Mouse (Mus musculus) urinary bladder, adult 18-20 months (tissue): Measurements from ENCODE around the gene Col25a1.

Experiments
- DNase-seq, 2 experiments: peaks; one replicate each; pipeline ENCODE4 v3.0.0; 2022; ENCODE audit warnings: low spot score in 2 of 2, mixed read lengths in 2 of 2

Col25a1 gene

DNA sequence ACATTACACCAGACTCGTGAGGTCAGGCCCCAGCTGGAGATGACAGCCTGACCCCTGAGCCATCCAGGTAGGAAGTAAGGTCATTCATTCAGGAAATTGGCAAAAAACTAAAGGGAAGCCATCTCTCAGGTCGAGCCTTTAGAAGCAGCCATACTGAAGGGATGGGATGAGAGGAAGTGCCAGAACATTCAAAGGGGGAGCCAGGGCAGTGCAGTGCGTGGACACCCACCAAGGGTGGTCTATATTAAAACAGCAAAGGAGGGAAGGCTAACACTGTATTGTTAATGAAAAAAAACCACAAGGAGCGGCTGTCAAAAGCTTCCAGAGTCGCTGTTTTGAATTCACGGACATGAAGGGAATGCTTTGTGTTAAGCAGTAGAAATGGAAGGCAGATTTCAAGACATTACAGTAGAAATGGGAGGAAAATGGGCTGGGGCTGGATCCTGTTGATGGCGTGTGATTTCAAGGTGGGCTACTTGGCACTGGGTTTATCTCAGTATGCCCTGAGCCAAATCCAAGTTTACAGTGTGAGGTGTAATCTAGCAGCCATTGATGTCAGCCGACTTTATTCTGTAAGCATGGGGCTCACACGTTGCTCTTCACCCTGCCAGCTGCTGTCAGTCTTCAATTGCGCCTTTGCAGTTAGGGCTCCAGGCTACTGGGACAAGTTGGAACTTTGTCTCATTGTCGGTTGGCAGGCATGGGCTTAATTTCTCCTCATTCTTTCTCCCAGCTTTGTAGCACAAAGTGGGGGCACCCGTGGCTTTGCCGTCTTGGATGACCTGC, 312.7 kb downstream of the Col25a1 start:
- DNase-seq = no peak

DNA sequence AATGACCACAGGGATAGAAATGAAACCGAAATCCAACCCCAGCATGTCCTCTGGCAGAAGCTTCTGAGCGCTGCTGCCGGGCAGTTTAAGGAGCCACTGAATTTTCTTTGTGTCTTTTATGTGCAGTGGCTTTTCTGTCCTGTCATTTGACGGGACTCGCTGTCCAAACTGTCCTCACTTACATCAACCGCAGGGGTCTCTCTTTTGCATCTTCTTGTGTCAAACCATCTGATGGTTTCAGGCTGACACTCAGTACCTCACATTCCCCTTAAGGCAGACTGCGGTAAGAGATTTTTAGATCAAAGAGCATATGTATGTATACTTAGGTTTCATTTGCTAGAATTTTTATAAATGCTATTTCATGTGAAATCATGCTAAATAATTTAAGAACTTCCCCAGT, 318.6 kb downstream of the Col25a1 start:
- no peak for DNase-seq

DNA sequence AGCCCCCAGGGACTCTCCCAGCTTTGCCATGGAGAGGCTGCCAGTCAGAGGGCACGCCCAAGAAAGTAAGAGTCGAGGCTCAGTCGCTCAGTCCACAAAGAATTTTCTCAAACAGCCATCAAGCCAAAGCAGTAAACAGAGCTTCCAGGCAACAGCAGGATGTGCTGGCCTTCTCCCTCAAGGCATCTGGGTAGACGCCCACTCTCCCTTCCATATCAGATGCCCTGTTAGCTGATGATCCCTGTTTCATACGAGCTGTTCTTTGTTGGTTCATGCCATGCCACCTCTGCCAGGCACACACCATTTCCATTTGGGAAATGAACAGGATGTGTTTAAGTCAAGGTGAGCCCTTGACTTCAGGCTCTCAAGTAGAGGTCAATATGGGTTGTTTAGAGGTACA, 334.1 kb downstream of the Col25a1 start:
- DNase-seq = no peak

DNA sequence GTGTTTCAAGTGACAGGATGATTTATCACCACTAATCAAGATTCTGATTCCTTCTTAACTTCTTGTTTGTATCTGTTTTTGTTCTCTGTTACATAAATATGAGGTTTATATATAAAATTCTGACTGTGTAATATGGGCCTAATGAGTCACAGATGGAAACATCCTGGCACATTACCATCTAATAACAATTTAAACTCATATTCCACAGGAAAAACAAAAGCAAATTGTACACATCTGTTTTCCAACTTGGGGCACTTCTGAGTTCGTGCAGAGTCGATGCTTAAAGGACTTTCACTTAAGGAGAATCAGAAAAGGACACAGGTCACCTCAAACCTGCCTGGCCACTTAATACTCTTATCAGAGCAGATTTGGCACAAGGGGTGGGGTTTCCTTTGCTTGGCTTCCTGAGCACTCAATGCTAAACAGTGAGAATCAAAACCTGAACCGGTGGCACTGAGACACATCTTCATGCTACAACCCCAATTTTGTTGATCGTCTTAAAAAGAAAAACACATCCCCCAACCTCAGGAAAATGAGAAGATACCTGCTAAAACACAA, 342.0 kb downstream of the Col25a1 start:
- DNase-seq = peak; percentile 9 to 36

DNA sequence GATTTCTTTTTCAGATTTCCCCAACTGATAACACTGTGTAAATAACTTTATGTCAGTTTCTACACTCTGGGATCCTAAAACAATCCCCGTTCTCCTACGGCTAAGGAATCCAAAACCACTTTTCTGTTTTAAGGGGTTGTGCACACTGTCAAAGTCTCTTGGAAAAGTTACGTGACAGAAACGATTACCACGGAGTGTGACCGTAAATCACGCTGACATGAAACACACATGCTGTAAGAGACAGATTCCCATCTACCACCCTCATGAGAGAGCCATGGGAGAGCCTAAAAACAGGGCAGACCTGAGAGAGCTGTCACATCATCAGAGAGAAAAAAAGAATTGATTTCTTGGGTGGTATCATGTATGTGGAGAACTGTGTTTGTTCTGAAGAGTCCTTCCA, 342.7 kb downstream of the Col25a1 start:
- no peak for DNase-seq

DNA sequence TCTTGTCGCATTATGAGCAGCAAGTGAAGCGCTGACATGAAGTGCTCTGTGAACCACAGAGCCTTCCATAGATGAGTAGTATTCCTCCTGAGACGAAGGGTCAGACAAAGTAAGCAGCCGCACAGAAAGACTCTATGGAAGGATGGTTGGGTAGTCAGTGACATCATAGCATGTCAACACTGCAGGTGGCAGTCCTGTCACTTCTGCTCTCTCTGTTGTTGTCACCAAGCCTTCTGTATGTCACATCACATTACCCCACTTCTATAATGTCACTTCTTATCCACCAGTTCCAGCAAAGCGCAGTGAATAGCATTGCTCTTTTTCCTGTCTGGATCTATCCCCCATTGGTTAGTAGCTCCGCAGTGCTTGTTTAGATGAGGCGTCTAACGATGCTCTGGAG, 351.2 kb downstream of the Col25a1 start:
- DNase-seq = no peak

DNA sequence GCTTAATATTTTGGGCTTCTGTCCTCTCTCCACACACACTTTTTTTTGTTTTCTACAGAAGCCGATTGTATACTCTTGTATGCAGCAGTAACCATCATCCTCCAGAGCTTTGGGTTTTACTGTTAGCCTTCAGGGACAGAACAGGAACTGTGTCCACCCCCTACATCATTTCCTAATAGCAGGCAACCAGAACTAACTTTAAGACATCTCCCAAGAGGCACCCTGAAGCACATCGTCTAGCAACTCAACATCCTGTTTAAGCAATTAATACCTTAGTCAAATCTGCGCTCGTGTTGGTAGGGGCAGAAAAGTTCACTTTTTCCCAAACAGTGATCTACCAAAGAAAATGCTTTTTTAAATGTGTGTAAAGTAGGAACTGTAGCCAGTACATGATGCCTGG, 357.5 kb downstream of the Col25a1 start:
- no peak for DNase-seq

DNA sequence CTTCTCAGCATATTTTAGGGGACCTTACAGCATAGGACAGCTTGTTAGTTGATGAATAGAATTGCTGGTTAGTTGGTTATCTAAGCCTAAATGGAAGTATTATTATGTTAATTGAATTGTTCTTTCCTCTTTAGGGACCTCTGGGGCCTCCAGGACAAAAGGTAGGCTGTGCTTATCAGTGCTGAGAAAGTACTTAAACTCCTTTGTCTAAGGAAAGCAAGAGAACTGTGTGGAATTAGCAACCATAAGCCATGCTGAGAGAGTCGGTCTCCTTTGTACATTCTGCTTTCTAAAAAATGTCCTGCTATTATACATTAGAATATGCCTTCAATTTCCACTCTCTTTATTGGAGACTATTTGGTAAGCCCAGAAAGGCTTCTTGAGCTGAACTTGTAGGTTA, 362.9 kb downstream of the Col25a1 start:
- DNase-seq = no peak

DNA sequence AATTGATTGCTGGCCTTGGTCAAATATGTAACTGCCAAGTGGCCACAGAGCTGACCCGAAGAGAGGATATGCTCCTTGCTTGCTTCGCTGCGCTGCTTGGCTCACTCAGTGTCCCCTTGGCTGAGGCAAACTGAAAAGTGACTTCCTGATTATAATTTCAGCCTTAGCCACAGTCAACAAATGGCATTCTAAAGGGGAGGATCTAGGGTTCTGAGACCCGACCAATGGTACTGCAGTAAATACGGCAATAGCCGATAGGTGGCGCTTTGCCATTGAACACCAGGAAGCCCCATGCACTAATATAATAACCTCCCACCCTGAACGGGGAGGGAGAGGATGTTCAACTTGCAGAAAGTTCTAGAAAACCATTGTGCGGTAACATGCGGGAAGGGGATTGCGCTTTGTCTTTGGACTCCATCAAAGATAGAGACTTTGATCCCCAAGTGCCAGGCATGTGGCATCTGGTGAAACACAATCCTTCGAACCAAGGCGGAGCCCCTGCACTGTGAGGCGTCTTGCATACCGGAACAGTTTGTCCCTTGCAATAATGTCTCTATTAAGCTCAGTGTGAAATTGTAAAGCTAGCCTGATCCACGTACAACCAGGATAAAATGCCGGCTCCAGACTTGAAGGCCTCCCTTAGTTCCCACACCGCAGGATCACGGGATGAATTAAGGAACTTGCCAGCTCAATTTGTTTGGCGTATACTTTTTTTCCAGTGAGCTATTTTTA, 363.5 kb downstream of the Col25a1 start:
- DNase-seq = no peak

DNA sequence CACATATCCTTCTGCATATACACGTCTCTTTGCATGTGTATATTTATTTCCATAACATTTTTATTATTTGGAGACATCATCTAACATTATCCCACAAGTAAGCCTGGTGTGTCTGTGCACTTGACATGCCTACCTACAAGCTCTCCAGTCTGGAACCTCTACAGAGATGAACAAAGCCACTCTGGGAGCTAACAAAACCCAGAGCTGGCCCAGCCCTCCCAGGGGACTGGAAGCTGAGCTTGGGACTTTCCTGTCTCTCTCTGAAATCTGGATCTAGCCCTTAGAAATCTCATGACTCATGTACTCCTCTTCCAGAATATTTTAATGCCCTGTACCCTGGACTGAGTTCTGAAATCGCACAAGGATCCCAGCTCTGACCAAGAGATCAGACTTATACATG, 365.7 kb downstream of the Col25a1 start:
- no peak for DNase-seq

DNA sequence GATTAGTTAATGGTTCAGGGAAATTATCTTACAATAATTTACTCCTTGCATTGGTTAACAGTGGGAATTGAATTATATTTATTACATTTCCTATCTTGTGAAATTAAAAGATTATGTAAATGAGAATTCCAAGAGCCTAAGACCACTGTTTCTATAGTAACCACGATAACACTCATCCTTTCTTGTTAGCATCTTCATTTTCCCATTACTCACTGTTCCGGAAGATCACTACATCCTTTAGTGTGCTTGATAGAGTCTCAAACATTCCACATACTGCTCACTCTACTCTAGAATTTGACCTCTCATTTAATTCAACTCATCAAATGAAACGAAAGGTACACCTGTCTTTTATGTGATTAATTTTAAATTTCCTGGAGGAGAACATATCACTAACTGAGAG, 370.4 kb downstream of the Col25a1 start:
- DNase-seq = no peak

DNA sequence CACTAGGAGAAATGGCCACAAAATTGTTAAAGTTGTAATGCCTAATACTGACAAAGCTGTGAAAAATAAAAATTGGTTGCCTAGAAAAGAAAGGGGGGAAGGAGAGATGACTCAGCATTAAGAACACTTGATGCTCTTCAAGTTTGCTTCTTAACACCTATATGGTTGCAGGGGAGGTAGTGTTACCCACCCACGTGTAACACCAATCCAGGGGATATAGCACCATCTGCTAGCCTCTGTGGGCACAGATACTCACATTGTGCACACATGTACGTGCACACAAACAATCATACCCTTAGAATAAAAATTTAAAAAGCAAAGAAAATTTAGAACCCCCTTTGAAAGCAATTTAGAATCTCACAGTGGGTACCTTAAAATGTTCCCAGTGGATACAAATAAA, 377.0 kb downstream of the Col25a1 start:
- no peak for DNase-seq

DNA sequence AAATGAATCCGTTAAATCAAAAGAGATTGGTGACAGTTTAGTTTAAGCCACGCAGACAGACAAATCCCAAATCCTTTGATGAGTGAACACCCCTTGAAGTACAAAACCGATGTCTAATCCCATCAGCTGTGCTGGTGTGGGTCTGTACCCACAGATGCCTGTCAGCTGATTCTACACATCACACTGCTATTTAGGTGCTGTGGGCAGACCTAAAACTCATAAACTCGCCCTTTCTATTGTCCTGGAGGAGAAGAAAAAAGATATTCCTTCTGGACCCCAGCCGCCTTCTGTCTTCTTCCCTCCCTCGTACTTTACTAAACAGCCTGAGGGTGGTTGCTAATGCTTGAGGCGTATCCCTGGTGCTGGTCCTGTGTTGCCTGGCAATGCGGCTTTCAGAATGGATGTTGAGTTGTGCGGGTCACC, 387.2 kb downstream of the Col25a1 start:
- DNase-seq = no peak

DNA sequence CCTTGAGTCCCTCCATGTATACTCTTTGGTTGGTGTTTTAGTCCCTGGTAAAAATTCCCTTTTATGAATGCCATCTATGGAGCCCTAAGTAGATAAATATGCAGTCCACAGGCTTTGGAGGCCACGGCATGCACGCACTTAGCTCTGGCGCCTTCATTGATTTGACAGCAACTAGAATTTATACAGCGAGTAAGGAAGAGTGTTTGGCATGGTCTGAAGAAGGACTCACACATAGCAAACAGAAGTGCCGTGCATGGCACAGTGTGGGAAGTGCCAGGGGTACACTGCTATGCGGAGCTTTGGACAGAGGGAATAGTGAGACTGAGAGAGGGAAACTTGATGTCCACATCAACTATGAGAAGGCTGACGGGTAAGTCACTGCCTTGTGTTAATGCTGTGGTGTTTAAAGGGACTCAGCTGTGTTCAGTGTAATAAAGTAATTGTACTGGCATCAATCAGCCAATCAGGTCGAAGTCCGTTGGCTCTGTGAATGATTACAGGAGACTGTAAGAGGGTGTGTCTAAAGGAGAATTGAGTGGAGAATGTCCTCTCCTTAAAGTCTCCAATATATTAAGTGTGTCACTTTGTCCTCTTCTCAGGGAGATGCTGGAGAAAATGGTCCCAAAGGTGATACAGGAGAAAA, 390.7 kb downstream of the Col25a1 start:
- DNase-seq = no peak

DNA sequence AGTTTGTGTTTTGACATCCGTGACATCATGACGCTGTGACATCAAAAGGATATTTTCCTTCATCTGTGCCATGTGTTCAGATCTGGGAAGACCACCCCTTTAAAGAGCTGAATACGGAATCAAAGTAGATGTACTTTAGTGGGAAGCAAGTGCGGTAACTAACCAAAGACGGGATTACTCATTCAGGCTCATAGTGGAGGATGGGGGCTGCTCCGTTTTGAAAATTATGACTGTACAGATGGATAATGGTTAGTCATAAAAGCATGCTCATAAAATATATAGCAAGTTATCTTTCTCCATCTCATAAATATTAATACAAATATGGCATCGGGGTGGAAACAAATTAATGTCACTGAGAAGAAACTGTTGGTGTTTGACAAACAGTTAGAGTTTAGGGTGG, 391.7 kb downstream of the Col25a1 start:
- no peak for DNase-seq

DNA sequence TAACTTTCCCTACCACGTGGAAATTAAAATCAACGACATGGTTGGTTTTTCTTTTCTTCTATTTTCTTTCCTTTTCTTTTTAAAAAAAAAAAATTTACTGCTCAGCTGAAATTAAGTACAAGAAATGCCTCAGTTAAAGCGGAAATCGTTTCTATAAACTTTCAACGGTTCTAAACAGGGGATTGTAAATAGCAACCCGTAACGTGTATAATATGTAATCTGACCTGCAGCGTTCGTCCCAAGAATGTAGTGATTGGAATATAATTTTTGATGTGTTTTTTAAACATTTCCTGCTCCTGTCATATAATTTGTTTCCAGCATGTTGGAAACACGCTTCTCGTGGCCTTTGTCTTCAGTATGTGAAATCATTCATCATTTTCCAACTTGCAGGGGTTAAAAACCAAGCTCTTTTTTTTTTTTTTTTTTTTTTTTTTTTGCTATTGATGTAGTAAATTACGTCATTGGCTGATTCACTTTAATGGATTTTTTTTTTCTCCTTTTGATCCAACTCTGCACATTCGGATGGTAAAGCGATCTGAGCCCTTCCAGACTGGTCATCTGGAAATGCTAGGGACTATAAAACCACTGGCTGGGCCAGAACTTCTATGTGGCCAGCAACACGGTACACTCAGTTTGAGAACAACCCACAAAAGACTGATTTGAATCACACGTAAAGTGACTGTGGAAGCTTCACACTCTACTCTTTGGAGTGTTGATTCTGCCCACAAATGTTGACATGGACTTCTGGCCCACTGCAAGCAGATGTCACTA, 393.3 kb downstream of the Col25a1 start:
- DNase-seq = no peak

DNA sequence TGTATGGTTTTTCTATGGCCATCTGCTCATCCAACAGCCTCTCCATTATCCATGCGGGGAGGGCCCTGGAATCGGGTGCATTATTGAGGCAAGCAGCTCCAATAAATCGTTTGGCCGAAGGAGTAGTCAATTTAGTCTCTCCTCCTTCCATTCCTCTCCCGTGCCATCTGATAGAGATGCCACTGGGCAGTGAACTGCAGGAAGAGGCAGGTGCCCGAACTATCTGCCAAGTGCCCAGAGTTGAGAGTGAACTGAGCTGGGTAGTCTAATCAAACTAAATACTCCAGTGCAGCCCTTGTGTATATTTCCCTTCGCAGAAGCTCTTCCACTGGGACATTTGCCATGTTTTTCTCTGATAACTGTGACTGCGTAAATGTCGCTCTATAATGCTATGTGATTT, 403.7 kb downstream of the Col25a1 start:
- no peak for DNase-seq

DNA sequence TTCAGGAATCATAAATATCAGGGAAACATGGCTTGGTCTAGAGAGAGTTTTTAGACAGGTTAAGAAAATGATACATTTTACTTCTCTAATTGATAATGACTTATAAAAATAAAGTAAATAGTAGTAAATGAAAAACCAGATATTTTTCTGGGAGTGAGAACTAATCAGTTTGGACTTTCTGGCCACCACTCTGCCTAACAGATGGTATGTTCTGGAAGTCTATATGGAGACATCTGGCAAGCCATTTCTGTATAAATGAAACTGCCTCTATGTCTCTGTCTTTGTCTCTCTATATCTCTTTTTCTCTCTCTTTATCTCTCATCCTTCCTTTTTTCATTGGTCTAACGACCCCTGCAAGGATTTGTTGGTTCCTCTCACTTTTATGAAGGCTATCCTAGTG, 410.2 kb downstream of the Col25a1 start:
- DNase-seq = no peak

DNA sequence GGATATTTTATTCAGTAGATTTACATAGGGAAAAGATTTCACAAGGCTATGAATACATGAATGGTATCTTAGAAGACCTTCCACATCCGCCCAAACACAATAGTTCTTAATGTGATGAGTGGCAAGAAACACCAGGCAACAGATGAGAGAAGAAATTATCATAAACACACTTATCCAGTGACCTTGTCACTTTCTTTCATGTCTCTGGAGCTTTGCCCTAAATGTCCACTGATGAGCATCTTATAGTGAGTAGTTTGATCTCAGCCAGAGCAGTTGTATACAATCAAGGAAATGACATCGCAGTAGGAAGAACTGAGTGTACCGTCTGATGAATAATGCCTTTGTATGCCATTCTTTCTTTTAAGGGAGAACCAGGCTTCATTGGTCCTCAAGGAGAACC, 414.7 kb downstream of the Col25a1 start:
- DNase-seq = no peak

DNA sequence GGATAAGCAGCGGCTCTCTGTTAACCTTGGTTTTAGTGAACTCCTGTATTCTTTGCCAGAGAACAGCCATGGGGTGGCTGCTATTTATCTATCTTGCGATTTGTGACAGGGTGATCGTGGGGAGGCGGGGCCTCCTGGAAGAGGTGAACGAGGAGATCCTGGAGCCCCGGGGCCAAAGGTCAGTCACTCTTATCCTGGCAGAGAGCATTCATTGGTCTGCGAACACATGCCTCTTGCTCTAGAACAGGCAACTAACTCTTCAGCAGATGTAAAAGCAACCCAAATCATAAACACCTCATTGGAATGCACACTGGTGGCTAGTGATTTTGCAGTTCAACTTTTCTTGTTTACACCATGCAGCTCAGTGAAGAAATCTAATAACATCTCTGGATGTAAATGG, 417.8 kb downstream of the Col25a1 start:
- no peak for DNase-seq

DNA sequence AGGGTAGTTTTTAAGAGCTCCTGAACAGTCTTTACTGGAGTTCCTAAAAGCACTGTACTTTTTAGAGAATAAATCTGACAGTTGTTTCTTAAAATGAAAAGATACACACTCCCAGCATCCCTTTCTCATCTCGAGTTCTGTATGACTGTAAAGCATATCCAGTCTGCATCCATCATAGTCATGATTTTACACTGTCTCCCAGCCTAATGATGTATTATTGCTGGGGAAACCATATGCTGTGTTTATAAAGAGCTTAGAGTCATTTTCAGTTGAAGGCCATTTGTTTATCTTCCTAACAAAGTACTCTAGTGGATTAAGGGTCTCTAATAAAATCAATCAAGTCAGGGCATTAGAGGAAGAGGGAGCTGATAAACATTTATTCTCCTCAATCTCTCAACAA, 425.0 kb downstream of the Col25a1 start:
- no peak for DNase-seq

DNA sequence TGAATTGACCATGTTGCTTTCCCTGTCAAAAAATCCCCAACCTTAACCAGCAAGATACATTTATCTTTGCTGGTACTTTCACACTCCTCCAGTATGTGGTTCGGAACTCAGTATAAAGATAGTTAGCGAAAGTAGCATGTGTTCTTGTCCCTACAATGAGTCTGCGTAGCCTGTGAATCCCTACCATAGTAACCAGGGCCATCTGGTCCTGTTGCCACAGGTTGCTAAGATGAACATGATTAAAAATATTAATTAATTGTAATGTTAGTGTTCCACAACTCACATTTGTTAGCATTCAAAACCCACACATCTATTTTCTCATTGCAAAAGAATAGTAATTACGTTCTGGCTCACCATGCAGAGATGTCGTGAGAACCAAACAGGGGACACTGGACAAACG, 434.3 kb downstream of the Col25a1 start:
- no peak for DNase-seq
